Mouse (Mus musculus) gastrocnemius, postnatal 36 days (tissue): ENCODE measurements around the gene Uhrf1bp1l. TPM values are rescaled to one million over a fixed set of nuclear protein-coding genes. Genes with fewer than 3 reads are reported as not detected.

ENCODE experiments used
- DNase-seq, 2 experiments: peaks; one replicate each; pipeline ENCODE4 v3.0.0; 2022
- intact Hi-C: fragments of 180-260 bp; cut with DNase I; formaldehyde crosslinking; loops from one replicate; pipeline ENCODE4 v1.15.1; 2025
- total RNA-seq, 2 experiments: library from RNA; stranded (reverse); gene quantifications; 2 replicates each; pipeline ENCODE4 v1.2.3; 2021

Uhrf1bp1l gene
- total RNA-seq, 2 experiments from 2014 or later, result 14.8 to 17.2 TPM

DNA sequence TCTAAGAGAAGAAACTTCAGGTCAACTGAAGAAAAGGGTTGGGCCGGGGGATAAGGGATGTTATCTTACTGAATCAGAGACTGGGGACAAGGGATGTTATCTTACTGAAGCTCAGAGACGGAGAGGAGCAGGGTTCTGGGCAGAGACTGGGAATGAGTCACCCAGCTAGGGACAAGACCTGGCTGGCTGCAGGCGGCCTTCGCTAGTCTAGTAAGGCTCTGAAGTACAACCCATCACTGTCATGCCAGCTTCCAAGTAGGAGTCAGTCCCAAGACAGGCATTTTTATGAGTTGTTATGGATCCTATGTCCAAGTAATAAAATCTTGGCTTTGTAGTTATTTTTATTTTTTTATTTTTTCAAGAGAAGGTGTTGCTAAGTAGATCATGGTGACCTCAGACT, 1.5 kb upstream of the Uhrf1bp1l start:
- DNase-seq, result no peak
- intact Hi-C loops, result no loop called here

DNA sequence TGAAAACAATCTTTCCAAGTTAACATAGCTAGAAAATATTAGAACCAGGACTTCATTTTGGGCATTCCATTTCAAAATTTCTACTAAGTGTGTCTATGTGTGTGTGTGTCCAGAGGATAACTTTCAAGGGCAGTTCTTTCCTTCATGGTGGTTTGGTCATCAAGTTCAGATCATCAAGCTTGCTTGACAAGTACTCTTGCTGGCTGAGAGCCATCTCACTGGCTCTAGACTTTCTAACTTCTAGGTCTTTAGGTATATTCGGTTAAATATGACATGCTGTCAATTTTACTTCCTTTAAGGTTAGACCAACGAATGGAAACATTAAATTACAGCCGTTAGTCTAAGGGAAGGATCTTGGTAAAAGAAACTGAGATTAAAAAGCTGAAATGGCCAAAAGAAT, 450 bp upstream of the Uhrf1bp1l start:
- DNase-seq, result no peak
- intact Hi-C loops, result no loop called here

DNA sequence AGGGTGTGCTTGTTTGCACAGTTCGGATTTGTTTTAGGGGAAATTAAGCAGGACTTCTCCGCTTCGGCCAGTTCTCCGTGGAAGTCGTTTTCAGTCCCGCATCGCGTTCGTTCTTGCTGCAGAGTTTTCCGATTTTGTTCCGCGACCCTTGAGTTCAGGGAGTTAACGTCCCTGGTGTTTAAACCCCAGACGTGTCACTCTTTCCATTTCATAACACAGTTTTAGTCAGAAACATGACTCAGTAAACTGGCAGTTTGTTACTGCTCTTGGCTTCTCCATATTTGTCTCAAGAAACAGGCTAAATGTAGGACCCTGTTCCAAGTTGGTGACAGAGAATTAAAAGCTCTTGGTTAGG, 852 bp downstream of the Uhrf1bp1l start:
- intact Hi-C loops, result no loop called here
- DNase-seq, result no peak

DNA sequence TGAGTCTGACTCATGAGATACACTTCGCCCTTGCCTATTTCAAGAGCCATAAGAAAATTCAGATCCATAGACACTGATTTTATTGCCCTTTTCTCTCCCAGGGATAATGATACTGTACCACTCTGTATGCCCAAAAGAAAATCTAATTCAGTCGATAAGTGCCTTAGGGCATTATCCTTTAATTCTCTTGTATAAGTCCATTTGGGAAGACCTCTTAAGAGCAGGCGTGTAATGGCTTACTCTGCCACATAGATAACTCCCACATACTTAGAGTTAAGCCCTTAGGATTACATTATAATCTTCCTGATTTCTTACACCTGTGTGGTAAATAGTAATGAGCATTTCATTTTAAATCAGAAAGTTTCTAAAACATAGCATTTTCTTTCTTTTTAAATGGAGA, 1.8 kb downstream of the Uhrf1bp1l start:
- intact Hi-C loops, result no loop called here
- DNase-seq, result no peak

DNA sequence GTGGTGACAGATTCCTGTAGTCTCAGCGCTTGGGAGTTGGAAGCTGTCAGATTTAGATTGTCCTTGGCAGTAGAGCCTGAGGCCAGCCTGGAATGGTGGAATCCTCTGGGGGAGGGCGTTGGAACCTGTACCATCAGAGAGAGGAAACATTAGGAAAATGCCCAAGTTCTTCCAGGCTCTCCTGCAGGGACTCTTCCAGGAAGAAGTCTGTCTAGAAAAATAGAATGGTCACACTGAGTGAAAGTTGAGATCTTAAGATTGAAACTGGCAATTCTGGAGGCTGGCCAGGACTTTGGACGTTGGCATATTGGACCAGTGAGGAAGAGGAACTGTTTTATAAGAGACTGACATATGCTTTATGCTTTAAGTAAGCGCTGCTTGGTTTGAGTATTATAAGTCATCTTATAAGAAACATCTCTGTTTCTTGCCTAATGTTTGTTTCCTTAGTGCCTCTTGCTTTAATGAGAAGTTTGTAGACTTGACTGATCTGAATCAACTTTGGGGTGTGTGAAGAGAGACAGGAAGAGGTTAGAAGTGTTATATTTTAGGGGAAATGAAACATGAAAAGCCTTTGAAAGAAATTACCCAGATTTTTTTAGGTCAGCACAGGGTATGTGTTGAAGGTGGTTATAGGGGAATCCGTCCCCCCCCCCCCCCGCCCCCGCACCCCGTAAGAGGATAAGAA, 2.6 kb downstream of the Uhrf1bp1l start:
- no peak for DNase-seq
- intact Hi-C loops, result no loop called here

DNA sequence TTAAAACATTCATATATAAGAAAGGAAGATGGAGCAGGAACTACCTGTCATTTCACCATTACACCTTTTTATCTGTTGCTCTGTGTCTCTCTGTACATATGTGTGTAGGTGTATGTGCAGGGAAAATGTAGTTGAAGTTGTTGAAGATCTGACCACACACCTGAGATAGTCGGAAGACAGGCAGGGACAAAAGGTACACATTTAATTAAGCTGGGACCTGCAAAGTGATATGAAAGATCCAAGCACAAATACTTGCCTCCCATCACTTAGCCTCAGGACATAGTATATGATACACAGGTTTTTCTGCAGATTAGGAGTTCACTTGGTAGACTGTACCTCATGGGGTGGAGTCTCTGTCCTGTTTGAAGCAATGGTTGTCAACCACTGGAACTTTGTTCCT, 3.1 kb downstream of the Uhrf1bp1l start:
- DNase-seq, result no peak
- intact Hi-C loops, result no loop called here

DNA sequence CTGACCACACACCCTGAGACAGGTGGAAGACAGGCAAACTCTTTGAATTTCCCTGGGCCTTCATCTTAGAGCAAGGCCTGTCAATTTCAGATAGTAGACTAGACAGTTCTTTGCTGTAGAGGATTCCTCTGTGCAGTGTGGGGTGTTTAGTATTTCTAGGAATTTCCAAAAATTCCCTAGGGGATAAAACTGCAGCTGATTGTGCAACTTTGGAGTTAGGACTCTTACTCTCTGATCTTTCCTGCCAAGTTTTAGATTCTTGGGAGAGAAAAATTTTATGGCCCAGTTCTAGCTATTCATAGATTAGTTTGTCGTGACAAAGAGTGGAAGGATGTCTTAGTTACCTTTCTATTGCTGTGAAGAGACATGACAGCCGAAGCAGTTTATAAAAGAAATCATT, 3.8 kb downstream of the Uhrf1bp1l start:
- intact Hi-C loops, result no loop called here
- DNase-seq, result no peak

DNA sequence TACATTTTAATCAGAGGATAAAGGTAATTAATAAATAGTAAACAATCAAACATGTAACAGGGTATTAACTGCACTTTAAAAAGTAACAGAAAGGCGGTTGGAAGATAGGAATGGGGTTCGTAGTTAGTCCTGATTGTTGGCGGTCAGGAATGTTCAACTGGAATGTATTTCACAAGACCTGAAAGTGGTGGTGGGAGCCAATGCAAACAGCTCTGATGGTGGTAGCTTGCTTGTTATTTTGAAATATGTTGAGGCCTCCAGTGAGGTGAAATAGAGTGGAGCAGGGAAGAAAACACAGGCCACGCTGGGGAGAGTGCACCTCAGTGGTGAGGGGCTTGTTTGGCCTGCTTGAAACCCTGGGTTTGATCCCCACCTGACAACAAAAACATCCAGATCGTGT, 6.3 kb downstream of the Uhrf1bp1l start:
- DNase-seq, result no peak
- intact Hi-C loops, result no loop called here

DNA sequence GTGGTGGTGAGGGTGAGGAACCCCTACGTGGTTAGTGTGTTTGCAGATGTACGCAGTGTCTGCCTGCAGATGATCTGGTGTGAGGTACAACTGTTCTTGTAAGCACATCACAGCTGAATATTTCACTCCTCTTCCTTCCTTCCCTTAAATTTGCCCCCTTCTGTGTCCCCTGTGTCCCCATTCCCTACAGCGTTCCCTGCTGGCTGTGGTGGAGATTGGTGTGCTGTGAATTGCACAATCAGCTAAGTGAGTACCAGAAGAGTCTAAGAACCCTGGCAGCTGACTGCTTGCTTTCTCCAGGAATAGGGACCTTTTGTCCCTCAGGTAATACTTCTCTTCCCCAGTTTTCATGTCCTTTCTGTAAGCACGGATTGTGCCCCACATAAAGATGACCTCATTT, 10.4 kb downstream of the Uhrf1bp1l start:
- no peak for DNase-seq
- intact Hi-C loops, result no loop called here

DNA sequence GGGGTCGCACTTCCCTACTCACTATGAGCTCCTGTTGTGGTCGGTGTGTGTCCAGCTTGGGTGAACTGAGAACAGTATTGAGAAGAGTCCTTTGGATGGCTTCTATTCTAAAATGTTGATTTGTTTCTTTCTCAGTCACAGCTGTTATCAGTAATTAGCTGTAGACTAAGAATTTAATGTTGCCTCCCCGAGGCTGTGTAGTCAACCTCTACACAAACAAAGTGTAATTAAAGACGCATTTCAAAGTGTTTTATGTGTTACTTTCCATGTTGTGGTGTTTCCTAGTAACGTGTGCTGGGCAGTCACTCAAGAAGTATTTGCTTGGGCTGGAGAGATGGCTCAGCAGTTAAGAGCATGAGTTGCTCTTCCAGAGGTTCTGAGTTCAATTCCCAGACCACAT, 16.0 kb downstream of the Uhrf1bp1l start:
- intact Hi-C loops, result no loop called here
- no peak for DNase-seq

DNA sequence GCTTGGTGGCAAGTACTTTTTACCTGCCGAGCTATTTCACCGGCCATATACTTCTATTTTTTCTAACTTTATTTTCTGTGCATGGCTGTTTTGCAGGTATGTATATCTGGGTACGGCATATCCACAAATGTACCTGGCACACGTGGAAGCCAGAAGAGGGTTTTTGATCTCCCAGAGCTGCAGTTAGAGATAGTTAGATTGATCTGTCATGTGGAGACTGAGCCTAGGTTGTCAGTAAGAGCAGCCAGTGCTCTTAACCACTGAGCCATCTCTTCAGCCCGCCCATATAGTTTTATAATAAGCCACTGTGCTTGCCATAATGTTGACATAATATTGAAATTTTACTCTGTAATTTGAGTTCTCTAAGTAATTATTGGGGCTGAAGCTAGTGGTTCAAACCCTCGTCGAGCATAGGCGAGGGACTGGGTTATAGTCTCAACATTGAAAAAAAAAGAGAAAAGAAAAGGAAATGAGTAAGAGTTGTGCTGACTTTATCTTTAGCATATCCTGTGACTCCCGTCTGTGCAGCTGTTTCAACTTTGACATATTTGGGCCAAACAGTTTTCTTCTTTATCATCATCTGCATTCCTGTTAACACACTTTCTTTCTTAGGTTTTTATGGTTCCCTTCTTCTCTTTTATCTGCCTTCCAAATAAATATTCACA, 19.8 kb downstream of the Uhrf1bp1l start:
- intact Hi-C loops, result no loop called here
- DNase-seq, result no peak

DNA sequence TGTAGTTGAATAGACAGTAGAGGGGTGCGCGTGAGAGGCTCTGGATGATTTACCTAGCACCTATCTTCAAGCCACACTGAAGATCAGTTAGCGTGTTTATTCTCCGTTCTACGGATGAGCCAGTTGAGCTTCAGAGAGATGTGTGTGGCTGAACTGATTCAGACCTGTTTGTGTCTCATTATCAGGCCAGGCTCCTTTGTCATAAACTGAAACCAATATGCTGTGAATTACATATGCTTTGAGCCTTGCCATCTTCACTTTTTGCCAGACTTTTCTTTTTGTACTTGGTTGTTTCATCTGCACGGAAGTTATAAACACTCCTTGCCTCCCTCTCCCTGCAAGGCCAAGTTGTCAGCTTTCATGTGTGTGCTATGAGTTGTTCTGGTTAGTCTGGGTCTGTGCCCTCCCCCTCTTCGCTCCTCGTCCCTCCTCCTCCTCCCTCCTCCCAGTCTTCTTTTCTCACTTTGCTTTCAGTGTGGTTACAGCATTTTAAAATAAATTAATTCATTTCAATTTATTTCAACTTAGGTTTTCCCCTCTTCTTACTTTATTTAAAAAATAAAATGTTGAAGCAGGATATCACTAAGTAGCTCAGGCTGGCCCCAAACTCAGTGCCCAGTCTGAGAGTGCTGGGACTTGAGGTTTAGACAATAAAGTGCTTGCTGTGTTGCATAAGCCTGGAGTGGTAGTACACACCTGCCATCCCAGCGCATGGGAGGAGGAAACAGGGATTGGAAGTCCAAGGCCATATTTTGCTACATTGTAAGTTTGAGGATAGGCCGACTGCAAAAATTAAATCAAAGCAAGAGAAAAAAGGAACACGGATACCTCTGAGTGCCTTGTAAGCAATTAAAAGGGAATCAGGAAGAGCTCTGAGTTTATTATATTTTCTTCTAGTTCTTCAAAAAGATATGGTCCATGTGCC, 21.3 kb downstream of the Uhrf1bp1l start:
- intact Hi-C loops, result no loop called here
- DNase-seq, result no peak

DNA sequence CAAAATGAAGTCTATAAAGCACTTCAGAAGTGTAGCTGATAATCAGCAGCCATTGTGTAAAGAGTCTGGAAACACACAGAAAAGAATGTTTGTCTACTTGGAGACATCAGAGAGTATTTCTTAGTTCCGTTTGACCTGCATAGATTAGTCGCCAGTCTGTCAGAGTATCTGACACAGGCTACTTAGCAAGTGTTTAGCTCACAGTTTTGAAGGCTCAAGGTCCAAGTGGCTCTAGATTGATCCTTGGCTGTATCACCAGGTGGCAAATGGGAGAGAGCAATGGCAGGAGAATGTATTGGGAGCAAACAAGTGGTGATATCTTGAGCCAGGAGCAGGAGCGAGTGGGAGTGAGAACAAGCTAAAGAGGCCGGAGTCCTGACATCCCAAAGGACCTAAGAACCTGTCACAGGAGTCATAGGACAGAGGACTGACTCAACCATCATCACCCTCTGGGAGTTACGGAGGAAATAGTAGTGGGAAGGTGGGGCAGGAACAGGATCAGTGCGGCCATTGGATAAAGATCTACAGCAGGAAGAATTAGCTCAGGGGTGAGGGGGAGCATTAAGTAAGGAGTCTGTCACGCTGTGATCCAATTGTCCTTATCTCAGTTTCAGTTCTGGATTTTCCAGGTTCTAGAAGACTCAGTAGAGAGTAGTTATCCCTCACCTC, 23.7 kb downstream of the Uhrf1bp1l start:
- intact Hi-C loops, result no loop called here

DNA sequence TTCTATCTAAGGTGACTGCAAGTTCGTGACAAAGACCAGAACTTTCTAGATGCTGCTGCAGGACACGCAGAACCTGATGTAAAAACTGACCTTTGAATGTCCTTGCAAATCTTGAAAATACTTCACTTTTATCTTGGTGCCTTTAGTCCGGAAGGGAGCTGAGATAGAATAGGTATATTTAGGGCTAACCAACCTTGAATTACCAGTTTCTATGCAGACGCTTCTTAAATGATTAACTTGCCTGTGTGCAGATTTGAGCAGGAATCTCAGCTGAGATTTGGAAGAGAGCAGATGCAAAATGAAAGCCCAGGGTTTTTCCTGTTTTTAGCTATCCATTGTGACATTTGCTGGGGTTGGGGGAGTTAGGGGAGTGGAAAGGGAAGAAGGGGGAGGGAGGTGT, 24.3 kb downstream of the Uhrf1bp1l start:
- intact Hi-C loops, result no loop called here
- no peak for DNase-seq

More for the DNA sequence above, 23.7 kb downstream of the Uhrf1bp1l start:
- DNase-seq, result no peak

DNA sequence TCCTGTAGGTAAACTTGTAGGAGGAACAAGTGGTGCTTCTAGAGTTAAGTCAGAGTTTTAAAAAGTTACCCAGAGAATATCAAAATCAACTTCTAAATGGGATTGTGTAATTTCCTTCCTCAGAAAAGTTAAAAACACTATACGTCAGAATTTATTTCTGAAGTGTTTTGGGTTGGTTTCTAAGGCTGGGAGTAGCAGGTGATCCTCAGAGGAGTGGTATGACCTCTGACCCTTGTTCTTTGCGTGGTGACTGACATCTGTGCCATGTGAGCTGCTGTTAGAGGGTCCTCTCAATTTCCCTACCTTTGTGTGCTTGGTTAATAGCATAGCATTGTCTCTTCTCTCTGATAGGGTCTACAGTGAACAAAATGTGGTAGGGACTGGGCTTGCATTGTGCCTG, 27.1 kb downstream of the Uhrf1bp1l start:
- intact Hi-C loops, result no loop called here

DNA sequence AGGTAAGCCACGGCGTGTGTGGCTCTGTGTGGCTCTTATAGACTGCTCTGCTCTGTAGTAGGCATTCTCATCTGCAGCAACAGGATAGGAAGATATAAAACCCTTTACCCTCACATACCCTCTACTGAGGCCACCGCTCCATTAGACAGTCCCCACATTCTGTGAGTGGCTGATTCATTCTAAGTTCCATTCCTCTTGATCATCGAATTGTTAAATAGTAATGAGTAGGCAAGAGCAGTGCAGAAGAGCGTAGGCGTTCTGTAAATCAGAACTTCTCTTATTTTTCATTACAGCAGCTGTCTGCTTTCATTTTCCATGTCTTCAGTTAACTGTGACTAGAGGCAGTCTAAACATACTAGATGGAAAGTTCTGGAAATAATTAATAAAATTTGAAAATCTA, 31.2 kb downstream of the Uhrf1bp1l start:
- DNase-seq, result no peak
- intact Hi-C loops, result no loop called here

More for the DNA sequence above, 27.1 kb downstream of the Uhrf1bp1l start:
- DNase-seq, result no peak

DNA sequence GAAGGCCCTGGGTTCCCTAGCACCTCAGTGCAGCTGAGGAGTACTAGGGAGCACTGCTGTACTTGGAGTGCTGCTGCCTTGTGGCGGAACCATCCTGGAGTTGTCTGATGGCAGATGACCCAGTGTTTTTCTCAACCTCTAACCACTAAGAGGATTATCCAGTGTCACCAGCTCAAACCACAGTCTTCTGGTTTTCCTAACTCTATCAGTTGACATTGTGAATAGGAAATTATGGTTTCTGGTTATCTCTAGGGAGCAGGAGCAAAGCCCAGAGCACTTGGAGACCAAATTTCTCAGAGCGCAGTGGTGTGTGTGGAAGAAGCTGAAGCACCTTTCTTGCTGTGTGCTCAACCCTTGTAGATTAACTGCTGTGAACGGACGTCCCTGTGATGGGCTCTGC, 47.1 kb downstream of the Uhrf1bp1l start:
- DNase-seq, result no peak
- intact Hi-C loops, result no loop called here

DNA sequence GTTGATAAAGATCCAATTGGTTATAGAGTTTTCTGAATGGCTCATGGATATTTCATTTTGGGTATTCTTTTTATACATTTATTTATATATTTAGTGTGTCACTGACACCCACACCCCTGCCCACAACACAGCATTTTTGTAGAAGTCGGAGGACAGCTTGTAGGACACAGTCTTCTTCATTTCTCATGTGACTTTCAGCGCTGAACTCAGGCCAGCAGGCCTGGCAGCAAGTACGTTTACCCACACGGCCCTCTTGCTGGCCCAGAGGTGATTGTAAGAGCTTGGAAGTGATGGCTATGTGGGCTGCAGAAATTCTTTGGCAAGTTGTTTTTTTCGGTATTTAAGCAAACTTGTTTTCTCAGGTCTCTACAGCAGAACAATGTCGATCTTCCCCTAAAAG, 49.3 kb downstream of the Uhrf1bp1l start:
- no peak for DNase-seq
- intact Hi-C loops, result no loop called here

DNA sequence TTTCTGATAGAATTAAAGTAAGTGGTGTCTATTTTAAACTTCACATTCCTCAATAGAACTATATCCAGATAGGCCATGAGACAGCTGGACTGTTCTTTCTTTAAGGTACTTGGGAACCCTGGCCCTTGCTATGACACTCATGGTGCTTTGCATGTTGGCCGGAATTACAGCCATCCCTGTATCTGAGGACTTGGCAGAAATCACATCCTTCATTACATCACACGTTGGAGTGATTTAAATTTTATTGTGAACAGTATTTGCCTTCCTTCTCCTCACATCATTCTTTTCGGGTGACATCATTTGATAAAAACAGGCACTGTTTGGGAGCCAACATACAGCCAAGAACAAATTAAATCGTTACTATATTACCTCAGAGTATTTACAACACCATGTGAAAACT, 74.4 kb downstream of the Uhrf1bp1l start:
- DNase-seq, result no peak
- intact Hi-C loops, result no loop called here

DNA sequence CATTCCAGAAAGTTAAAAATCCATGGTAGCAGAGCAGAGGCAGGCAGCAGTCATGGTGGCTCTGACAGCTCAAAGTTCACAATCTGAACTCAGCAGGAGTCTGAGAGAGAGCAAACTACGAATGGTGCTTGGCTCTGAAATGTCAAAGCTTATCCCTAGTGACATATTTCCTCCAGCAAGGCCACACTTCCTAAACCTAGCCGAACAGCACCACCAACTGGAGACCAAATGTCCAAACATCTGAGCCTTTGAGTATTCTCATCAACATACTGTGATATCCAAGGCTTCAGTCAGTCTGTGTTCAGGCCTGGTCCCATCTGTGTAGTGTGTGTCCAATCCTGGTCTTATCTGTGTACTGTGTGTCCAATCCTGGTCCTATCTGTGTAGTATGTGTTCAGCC, 79.1 kb downstream of the Uhrf1bp1l start:
- intact Hi-C loops, result no loop called here
- no peak for DNase-seq

DNA sequence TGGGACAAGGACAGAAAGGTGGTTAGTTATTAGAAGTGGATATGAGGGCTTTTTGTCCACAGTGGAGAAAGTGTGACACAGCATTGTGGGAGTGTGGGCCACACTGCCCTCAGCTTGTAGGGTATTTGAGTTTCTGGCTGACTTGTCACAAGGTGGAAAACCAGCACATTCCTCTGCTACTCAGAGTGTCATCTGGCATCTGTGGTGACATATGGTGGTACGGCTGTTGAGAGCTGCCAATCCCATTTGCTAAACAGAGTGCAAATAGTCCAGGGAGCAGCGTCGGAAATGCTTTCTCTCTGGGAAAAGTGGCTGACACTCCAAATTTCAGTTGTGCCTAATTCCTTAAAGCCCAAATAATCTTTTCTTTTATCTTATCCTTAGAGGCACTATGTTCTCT, 82.1 kb downstream of the Uhrf1bp1l start:
- intact Hi-C loops, result no loop called here
- no peak for DNase-seq
